Mouse (Mus musculus) left cerebral cortex, postnatal 14 days (tissue): ENCODE data around the gene Rprd2. TPM values are rescaled to one million over a fixed set of nuclear protein-coding genes. Genes with fewer than 3 reads are reported as not detected.
"Not testable (repeated sequence)": the region's sequence is repeated elsewhere in the genome, so short reads cannot be mapped to it uniquely, and the experiment has no call there.

Source experiments
- DNase-seq, 2 experiments: peaks; one replicate each; pipeline ENCODE4 v3.0.0; 2021 to 2022; ENCODE audit warnings: low spot score in 2 of 2, mixed read lengths in 1 of 2
- intact Hi-C: fragments of 180-260 bp; cut with DNase I; formaldehyde crosslinking; loops from one replicate; pipeline ENCODE4 v1.15.1; 2025
- long read RNA-seq, 2 experiments: library from polyadenylated mRNA; stranded (forward); transcript quantifications; one replicate each; pipeline ENCODE4 v2.0.0; 2021
- total RNA-seq, 2 experiments: library from RNA; stranded (reverse); gene quantifications; 2 replicates each; pipeline ENCODE4 v1.2.3; 2021

The Rprd2 gene
- 10 to 100 TPM; 61.3 to 61.8 TPM for total RNA-seq
- long read RNA-seq, experiment 1, partial matches to known transcripts: 1 of 12 reads
- long read RNA-seq, experiment 1, other reads (novel, unspliced or antisense): 7 of 12 reads
- long read RNA-seq, experiment 2, partial matches to known transcripts: 0 of 7 reads
- long read RNA-seq, experiment 2, other reads (novel, unspliced or antisense): 5 of 7 reads

GRCm38 (mm10) chr3:95818571-95819288 lies at the start of gene Rprd2:
TSS of gene Rprd2 (minus strand) at chr3:95818863.
- intact Hi-C loops: no loop called here
- peak; percentile 77 to 78 for DNase-seq

GRCm38 (mm10) chr3:95867408-95867807 lies 48.7 kb upstream of the Rprd2 start:
- intact Hi-C loops: no loop called here
- DNase-seq: no peak

DNA sequence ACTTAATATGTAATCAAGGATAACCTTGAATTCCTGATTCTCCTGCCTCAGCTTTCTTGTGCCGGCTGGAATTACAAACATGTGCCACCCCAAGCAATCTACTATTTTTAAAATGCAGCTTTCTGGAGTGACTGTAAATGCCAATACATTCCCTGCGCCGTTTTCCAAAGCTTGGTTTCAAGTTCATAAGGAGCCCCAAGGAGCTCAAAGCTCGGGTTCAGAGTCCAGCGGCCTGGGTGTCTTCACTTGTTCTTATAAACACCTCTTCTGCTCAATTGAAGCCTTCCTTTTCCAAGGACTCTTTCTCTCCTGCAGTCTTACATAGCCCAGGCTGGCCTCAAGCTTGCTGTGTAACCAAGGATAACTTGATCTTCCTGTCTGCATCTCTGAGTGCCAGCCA lies 47.4 kb upstream of the Rprd2 start:
- intact Hi-C loops: no loop called here
- DNase-seq: no peak

DNA sequence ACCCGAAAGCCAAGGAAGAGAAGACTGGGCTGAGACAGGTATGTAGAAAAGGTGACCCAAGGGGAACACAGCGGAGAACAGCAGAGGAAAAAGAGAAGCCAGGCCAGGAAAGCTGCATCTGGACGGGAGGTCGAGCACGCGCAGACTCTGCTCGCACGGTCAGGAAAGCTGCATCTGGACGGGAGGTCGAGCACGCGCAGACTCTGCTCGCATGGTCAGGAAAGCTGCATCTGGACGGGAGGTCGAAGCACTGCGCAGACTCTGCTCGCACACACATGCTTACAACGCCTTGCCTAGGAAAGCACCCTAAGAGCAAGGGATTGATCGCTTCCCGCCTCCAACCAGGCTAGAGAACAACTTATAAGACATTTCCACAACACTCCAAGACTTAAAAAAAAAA lies 46.9 kb upstream of the Rprd2 start:
- no peak for DNase-seq
- intact Hi-C loops: no loop called here

DNA sequence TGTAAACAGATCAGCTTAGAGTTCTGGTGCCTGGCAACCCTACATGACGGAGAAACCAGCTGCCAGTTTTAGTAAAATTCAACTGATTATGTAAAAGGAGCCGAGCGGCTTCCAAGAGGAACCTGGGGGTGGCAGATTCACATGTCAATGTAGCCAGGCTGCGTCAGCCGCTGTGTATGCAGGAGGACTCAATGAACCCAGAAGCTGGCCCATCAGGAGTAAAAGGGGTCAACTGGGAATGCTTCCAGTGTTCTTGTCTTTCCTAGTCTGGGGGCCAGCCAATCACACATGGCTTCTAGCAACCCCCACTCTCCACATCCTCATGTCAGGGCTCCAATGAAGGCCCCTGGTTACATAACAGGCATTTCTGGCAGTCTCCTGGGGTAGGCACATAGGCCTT lies 46.4 kb upstream of the Rprd2 start:
- intact Hi-C loops: no loop called here
- peak; percentile 75 to 91 for DNase-seq

DNA sequence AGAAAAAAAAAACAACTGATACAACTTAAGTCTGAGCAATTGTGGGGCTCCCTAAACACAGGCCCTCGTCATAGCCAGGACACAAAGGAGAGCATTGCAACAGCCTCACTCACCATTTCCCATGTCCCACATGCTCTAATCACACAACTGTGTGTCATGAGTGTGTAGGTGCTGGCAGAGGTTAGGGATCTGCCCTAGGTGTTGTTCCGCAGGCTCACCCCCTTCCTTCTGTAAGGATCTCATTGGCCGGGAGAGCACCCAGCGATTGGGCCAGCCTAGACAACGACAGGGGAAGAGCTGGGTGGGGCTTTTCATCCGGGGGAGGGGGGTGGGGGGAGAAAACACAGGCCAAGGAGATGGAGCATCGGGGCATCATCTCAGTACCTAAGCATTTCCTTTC lies 44.9 kb upstream of the Rprd2 start:
- intact Hi-C loops: loop anchor here (5.0 kb wide), 1 partner anchor 94 kb away; no protein-coding TSS in a partner anchor

DNA sequence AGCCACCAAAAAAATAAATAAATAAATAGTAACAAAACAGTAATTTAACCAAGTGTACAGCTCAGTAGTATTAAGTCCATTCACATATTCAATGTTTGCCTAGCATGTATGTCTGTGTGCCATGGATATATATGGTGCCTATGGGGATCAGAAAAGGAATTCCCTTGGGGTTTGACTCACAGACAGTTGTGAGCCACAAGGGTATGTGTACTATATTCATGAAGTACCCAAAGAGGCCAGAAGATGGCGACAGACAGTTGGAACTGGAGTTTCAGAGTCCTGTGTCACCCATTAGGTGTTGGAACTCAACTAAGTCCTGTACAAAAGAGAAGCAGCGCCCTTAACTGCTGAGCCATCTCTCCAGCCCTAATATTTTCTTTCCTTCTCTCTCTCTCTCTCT lies 43.1 kb upstream of the Rprd2 start:
- DNase-seq: peak; percentile 85 to 95
- intact Hi-C loops: loop anchor here (5.0 kb wide), 1 partner anchor 96 kb away; no protein-coding TSS in a partner anchor

More for the DNA sequence above, 44.9 kb upstream of the Rprd2 start:
- DNase-seq: no peak

DNA sequence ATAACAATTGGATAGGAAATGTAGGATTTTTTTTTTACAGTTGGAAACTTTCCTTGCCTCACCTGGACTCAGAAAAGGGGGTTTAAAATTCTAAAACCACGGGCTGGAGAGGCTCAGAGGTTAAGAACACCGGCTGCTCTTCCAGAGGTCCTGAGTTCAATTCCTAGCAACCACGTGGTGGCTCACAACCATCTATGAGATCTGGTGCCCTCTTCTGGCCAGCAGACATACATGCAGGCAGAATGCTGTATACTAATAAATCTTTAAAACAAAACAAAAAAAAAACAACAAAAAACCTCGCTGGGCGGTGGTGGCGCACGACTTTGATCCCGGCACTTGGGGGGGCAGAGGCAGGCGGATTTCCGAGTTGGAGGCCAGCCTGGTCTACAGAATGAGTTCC lies 42.6 kb upstream of the Rprd2 start:
- no peak for DNase-seq
- intact Hi-C loops: loop anchor here (5.0 kb wide), 1 partner anchor 96 kb away; no protein-coding TSS in a partner anchor

DNA sequence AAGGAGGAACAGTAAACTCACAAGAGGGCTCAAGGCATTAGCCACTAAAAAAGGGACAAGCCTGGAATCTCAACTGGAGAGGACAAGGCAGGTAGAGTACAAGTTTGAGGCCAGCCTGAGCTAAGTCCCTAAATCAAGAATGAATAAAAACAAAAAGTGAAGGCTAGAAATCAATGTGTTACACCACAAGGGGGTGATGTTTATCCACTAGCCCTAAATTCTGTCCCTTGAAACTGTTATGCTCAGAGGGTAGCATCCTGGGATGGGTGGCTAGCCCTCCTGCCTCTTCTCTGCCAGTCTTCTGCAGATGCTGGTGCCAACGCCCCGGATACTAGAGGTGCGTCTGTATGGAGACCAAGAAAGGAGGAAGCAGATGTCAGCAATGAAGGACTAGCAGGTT lies 41.7 kb upstream of the Rprd2 start:
- intact Hi-C loops: loop anchor here (5.0 kb wide), 1 partner anchor 97 kb away; no protein-coding TSS in a partner anchor
- DNase-seq: no peak

DNA sequence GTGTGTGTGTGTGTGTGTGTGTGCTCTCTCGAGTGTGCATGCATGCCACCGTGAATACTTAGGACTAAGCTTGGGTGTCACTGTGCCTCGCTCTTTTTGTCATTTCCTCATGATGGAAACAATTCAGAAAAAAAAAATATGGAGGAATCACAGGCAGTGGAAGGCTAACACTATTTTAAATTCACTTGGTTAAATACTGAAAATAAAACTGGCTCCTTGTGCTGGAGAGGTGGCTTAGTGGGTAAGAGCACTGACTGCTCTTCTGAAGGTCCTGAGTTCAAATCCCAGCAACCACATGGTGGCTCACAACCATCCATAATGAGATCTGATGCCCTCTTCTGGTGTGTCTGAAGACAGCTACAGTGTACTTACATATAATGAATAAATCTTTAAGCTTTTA lies 39.6 kb upstream of the Rprd2 start:
- intact Hi-C loops, DNase-seq: not testable (repeated sequence)

GRCm38 (mm10) chr3:95857050-95857449 lies 38.4 kb upstream of the Rprd2 start:
- intact Hi-C loops, DNase-seq: not testable (repeated sequence)

- no peak for DNase-seq
- intact Hi-C loops: no loop called here
Observed at GRCm38 (mm10) chr3:95856115-95856514, 37.5 kb upstream of the Rprd2 start.

DNA sequence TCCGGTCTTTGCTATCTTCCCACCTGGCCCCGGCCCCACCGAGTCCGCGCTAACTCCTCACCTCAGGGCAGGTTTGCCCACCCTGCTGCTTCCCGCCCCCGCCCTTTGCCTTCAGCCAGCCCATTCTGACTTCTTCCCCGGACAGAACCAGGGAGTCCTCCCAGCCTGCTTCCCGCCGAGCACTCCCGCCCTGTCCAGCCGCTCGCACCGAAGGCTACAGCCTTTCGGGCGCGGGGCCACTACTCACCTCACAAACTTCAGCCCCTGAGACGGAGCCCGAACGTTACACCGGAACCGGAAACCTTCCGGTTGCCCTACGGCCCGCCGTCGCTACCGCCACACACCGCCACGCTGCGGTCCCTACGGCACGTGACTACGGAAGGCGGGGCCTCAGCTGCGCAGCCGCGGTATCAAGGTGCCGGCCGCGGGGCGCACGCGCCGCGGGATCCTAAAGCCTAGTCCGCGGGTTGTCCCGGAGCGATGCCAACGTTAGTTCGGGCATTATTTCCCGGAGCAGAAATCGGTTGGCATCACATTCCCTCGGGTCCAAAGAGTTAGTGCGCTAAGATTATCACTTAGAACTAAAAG lies 36.9 kb upstream of the Rprd2 start, which contains the start of gene Prpf3:
Gene Prpf3, minus strand, starts transcription at position 384 of the 588 bp plus-strand sequence.
- intact Hi-C loops: no loop called here
- DNase-seq: peak; percentile 92 to 95

DNA sequence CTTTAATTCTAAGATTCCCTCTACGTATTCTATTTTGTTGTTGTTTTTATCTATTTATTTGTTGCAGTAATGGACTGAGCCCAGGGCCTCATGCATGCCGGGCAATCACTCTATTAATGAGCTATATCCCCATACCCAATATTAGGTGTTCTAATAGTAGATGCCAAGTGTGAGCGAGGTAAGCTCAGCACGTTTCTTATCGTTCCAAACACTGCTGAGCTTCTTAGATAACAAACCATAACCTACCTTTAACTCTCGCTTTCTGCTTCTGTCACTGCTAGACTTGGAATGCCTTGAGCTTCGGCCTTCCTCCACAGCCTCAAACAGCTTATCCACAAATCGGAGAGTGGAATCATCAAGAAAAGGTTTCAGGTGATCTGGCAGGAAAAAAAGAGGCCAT lies 32.7 kb upstream of the Rprd2 start:
- intact Hi-C loops: no loop called here
- no peak for DNase-seq

DNA sequence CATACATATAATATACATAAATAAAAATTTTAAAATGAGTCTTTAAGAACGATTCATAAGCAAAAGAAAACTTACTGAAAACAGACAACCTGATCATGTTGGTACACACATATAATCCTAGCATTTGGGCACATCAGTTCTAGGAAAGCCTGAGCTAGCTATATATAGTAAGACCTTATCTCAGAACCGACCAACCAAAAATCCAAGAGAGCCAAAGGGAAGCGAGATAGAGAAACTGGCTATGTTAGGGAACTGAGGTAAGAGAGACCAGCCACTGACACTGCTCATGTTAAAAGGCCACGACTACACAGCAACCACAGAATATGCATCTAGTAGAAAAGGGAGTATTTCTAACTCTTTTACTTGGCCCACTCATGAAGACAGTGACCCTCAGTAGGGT lies 31.9 kb upstream of the Rprd2 start:
- intact Hi-C loops: no loop called here
- no peak for DNase-seq

DNA sequence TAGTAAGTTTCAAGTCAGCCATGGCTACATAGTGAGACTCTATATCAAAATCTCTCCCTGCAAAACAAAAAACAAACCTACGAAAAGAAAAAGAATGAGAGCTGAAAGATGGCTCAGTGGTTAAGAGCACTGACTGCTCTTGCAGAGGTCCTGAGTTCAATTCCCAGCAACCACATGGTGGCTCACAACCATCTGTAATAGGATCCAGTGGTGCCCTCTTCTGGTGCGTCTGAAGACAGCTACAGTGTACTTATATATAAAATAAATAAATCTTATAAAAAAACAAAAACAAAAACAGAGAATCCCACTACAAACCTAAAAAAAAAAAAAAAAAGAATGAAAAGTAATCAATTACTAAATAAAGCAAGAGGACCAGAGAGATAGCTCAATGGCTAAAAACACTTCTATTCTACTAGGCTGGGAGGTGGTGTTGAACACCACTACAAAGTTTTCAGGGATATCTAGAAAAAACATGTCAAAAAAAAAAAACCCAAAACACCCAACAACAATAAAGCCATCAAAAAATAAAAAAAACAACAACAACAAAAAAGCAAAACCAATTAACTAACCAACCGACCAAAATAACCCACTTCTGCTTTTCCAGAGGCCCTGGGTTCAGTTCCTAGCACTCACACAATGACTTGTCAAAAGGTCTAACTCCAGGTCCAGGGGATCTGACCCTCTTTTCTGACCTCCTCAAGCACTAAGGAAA lies 24.0 kb upstream of the Rprd2 start:
- no peak for DNase-seq
- intact Hi-C loops: loop anchor here (10.0 kb wide), 1 partner anchor 498 kb away; no protein-coding TSS in a partner anchor

GRCm38 (mm10) chr3:95839250-95839649 lies 20.6 kb upstream of the Rprd2 start:
- no peak for DNase-seq
- intact Hi-C loops: loop anchor here (10.0 kb wide), 1 partner anchor 344 kb away; the partner anchor contains the start of gene Ctsk

- no peak for DNase-seq
- intact Hi-C loops: no loop called here
Observed at GRCm38 (mm10) chr3:95829053-95829452, 10.4 kb upstream of the Rprd2 start.

DNA sequence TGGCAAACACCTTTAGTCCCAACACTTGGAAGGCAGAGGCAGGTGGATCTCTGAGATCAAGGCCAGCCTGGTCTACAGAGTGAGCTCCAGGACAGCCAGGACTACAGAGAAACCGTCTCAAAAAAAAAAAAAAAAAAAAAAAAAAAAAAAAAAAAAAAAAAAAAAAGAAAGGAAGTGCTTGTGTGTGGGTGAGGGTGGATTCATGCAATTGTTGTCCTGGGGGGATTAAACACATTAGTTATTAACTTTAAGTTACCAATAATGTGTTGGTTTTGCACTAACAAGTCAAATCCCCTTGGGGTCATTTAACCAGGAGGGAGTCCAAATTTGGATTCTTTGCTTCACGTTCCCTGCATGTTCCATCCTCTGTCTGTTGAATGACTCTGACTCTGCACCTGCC lies 7.6 kb upstream of the Rprd2 start:
- no peak for DNase-seq
- intact Hi-C loops: no loop called here
